Mouse (Mus musculus): ENCODE measurements around the gene Atg101. TPM values are rescaled to one million over a fixed set of nuclear protein-coding genes. Genes with fewer than 3 reads are reported as not detected.

The Atg101 gene
- polyA plus RNA-seq, 1 experiment from 2014 or later: 48.6 TPM

GRCm38 (mm10) chr15:101295106-101295505 is 11.0 kb downstream of the Atg101 start:
- POLR2A ChIA-PET: no interaction called here
- in situ Hi-C loops (cut with MboI; ENCODE audit: low pct_unique_long_range_greater_than_20kb): no loop called here
- CTCF ChIA-PET: interaction anchor here (1.2 kb wide), 1 partner anchor 21 kb away, joined by 5 read pairs; no protein-coding TSS in a partner anchor
- ATAC-seq: no peak
- no peak for DNase-seq (ENCODE audit: low read depth, low spot score)
- no peak for TF ChIP-seq CTCF (IDR thresholded peaks at IDR 0.05)
- no peaks in the 10 kb centered on the region for H3K27me3 ChIP-seq

DNA sequence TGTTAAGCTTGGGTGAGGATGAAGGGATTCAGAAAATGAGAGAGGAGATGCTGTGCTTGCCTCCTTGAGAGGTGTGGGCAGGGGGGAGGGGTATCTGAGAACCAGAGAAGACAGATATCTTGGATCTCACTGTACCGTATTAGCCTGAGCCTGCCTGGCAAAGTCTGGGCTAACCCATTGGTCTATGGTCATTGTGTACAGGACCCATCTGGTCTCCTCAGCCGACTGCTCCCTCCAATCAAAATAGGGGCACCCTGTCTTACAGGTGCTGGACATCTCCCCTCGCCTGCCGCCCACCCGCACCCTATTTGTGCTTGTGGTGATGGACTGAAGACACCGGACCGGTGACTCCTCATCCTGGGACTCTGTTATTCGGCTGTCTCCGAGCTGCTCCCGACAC is 11.5 kb downstream of the Atg101 start:
- POLR2A ChIA-PET: no interaction called here

DNA sequence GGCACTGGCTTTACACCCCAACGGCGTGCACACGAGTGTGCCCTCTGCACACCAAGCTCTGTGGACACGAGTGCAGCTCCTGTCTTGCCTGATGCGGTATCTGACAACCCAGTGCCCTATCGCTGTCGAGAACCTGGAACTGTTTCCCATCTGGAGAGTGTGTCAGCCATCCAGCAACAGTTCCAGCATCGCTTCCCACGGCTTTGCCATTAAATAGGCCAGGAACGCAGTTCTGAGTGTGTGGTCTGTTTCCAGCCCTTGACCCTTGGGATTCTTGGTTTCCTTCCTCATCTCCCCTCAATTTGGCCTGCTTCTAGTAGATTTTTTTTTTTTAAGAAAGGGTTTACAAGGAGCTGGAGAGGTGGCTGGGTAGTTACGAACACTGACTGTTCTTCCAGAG is 12.0 kb downstream of the Atg101 start:
- no peak for TF ChIP-seq CTCF (IDR thresholded peaks at IDR 0.05)
- POLR2A ChIA-PET: no interaction called here
- in situ Hi-C loops (cut with MboI; ENCODE audit: low pct_unique_long_range_greater_than_20kb): no loop called here
- no peak for DNase-seq (ENCODE audit: low read depth, low spot score)
- no peaks in the 10 kb centered on the region for H3K27me3 ChIP-seq
- CTCF ChIA-PET: interaction anchor here (1.1 kb wide), 1 partner anchor 13 kb away, joined by 3 read pairs; no protein-coding TSS in a partner anchor
- no peak for ATAC-seq

More for the DNA sequence above, 11.5 kb downstream of the Atg101 start:
- H3K27me3 ChIP-seq: no peaks in the 10 kb centered on the region
- in situ Hi-C loops (cut with MboI; ENCODE audit: low pct_unique_long_range_greater_than_20kb): no loop called here
- DNase-seq (ENCODE audit: low read depth, low spot score) (no peak), ATAC-seq (no peak)
- TF ChIP-seq CTCF (IDR thresholded peaks at IDR 0.05): no peak
- CTCF ChIA-PET: interaction anchor here (1.1 to 1.2 kb wide), 2 partner anchors 12 to 20 kb away, joined by 3 to 5 read pairs; no protein-coding TSS in a partner anchor

DNA sequence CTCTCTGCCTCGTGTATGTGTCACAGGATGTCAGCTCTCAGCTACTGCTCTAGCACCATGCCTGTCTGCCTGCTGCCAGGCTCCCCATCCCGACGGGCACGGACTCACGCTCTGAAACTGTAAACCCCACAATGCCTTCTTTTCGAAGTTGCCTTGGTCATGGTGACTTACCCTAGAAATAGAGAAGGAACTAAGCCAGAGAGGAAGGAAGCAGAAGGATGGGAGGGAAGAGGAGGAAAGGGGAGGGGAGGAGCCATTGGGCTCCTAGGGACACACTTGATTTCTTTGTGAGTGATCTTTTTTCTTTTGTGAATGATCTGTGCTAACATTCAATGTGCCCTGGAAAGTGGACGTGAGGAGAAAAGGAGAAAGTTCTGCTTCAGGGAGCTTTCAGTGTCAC is 13.9 kb downstream of the Atg101 start:
- ChIA-PET POLR2A (no interaction called here), CTCF (no interaction called here)
- in situ Hi-C loops (cut with MboI; ENCODE audit: low pct_unique_long_range_greater_than_20kb): no loop called here
- ATAC-seq (no peak), DNase-seq (ENCODE audit: low read depth, low spot score) (no peak)
- H3K27me3 ChIP-seq: no peaks in the 10 kb centered on the region
- TF ChIP-seq CTCF (IDR thresholded peaks at IDR 0.05): no peak

DNA sequence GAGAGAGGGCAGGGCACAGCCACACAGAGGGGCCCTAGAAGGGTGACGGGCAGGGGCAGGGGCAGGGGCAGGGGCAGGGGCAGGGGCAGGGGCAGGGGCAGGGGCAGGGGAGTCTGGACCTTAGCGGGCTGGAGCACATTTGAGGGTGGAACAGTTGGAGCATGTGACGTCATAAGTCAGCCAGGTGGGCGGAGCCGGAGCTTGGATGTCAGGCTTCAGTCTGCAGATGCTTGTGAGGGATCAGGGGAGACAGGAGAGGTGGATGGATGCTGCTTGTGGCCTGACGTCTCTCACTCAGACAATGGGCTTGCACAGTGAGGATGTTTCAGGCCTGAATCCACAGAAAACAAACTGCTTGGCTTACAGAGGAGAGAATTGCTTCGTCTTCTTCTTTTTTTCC is 14.5 kb downstream of the Atg101 start:
- POLR2A ChIA-PET: interaction anchor here (1.3 kb wide), 1 partner anchor 14 kb away, joined by 3 read pairs; the partner anchor contains the start of gene Atg101
- CTCF ChIA-PET: interaction anchor here (0.7 kb wide), 1 partner anchor 13 kb away, joined by 3 read pairs; no protein-coding TSS in a partner anchor
- no peak for ATAC-seq
- in situ Hi-C loops (cut with MboI; ENCODE audit: low pct_unique_long_range_greater_than_20kb): no loop called here
- H3K27me3 ChIP-seq: no peaks in the 10 kb centered on the region
- no peak for TF ChIP-seq CTCF (IDR thresholded peaks at IDR 0.05)
- DNase-seq (ENCODE audit: low read depth, low spot score): no peak

- ChIA-PET POLR2A (interaction anchor here (1.3 kb wide), 1 partner anchor 15 kb away, joined by 3 read pairs; the partner anchor contains the start of gene Atg101), CTCF (interaction anchor here (0.7 to 0.9 kb wide), 2 partner anchors 8 to 14 kb away, joined by 3 read pairs; no protein-coding TSS in a partner anchor)
- DNase-seq (ENCODE audit: low read depth, low spot score) (no peak), ATAC-seq (no peak)
- TF ChIP-seq CTCF (IDR thresholded peaks at IDR 0.05): no peak
- no peaks in the 10 kb centered on the region for H3K27me3 ChIP-seq
- in situ Hi-C loops (cut with MboI; ENCODE audit: low pct_unique_long_range_greater_than_20kb): no loop called here
These were observed 15.4 kb downstream of the Atg101 start for GRCm38 (mm10) chr15:101299480-101299960.

GRCm38 (mm10) chr15:101300128-101300527 is 16.1 kb downstream of the Atg101 start:
- CTCF ChIA-PET: interaction anchor here (0.8 kb wide), 1 partner anchor 17 kb away, joined by 3 read pairs; no protein-coding TSS in a partner anchor
- no peaks in the 10 kb centered on the region for H3K27me3 ChIP-seq
- ATAC-seq (no peak), DNase-seq (ENCODE audit: low read depth, low spot score) (no peak)
- POLR2A ChIA-PET: no interaction called here
- no peak for TF ChIP-seq CTCF (IDR thresholded peaks at IDR 0.05)
- in situ Hi-C loops (cut with MboI; ENCODE audit: low pct_unique_long_range_greater_than_20kb): no loop called here

- DNase-seq (ENCODE audit: low read depth, low spot score) (no peak), ATAC-seq (no peak)
- TF ChIP-seq CTCF (IDR thresholded peaks at IDR 0.05): no peak
- no peaks in the 10 kb centered on the region for H3K27me3 ChIP-seq
- in situ Hi-C loops (cut with MboI; ENCODE audit: low pct_unique_long_range_greater_than_20kb): no loop called here
- POLR2A ChIA-PET: no interaction called here
- CTCF ChIA-PET: no interaction called here
These were observed 18.1 kb downstream of the Atg101 start for GRCm38 (mm10) chr15:101302201-101302600.

GRCm38 (mm10) chr15:101303830-101304229 is 19.8 kb downstream of the Atg101 start:
- TF ChIP-seq CTCF (IDR thresholded peaks at IDR 0.05): no peak
- POLR2A ChIA-PET: no interaction called here
- H3K27me3 ChIP-seq: no peaks in the 10 kb centered on the region
- ATAC-seq (no peak), DNase-seq (ENCODE audit: low read depth, low spot score) (no peak)
- in situ Hi-C loops (cut with MboI; ENCODE audit: low pct_unique_long_range_greater_than_20kb): no loop called here
- CTCF ChIA-PET: no interaction called here

DNA sequence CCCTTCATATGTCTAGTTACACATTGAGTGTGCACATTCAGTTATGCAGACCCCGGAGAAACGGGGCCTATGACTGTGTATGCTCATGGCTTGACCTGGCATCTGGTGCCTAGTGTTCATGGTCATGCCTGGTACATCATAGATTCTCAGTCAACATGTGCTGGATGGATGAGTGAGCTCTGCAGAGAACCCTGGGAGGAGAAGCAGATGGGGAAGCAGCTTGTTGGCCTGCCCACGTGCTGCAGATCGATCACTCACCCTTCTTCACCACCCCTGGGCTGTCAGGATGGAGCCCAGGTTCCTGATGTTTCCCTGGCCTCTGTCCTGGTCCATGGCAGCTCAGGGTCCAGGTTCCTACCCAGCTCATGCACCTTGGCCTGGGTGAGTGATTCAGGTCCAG is 22.4 kb downstream of the Atg101 start:
- ChIA-PET POLR2A (no interaction called here), CTCF (no interaction called here)
- no peak for TF ChIP-seq CTCF (IDR thresholded peaks at IDR 0.05)
- H3K27me3 ChIP-seq: no peaks in the 10 kb centered on the region
- no peak for ATAC-seq
- in situ Hi-C loops (cut with MboI; ENCODE audit: low pct_unique_long_range_greater_than_20kb): no loop called here
- DNase-seq (ENCODE audit: low read depth, low spot score): no peak

DNA sequence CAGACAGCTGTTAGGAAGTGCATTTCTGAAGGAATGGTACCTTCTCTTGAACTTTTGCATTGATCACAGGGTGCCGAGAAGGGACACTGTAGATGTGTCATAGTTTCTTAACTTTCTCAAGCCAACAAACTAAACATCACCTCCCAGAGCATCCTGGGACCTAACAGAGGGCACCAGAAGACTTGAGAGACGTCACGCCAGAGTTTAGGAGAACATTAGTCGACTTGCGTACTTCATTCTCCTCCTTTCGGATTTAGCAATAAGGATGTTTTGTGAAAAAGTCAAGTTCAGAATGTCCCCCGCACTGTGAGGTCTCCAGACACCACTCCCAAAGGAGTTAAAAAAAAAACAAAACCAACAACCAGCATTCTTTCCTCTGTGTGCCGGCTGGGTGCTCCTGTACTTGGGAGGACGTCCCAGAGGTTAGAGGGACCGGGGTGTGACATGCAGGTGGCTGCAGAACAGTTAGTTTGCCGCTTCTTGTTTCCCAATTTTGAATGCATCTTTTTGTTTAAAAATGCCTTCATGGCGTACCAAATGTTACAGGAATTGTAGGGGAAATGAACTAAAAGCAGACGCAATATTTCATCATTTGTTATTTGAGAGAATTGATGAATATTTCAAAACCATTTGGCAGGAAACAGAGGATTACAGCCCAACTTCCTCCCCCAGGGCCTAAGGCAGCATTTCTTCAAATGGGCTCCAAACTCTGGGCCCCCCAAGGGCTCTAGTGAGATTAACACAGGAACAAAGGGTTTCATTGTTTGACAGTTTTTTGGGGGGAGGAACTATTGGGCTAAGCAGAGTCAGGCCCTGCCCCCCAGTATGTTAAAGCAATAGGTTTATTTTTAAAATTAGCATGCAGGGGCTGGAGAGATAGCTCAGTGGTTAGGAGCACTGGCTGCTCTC is 24.6 kb downstream of the Atg101 start:
- no peaks in the 10 kb centered on the region for H3K27me3 ChIP-seq
- POLR2A ChIA-PET: interaction anchor here (0.6 kb wide), 1 partner anchor 73 kb away, joined by 5 read pairs; no protein-coding TSS in a partner anchor
- DNase-seq (ENCODE audit: low read depth, low spot score): no peak
- CTCF ChIA-PET: no interaction called here
- in situ Hi-C loops (cut with MboI; ENCODE audit: low pct_unique_long_range_greater_than_20kb): no loop called here
- TF ChIP-seq CTCF (IDR thresholded peaks at IDR 0.05): no peak
- ATAC-seq: no peak

Measured in Patski (cell line).